Mouse (Mus musculus): ENCODE results near the gene Ctr9.

Gene Ctr9

DNA sequence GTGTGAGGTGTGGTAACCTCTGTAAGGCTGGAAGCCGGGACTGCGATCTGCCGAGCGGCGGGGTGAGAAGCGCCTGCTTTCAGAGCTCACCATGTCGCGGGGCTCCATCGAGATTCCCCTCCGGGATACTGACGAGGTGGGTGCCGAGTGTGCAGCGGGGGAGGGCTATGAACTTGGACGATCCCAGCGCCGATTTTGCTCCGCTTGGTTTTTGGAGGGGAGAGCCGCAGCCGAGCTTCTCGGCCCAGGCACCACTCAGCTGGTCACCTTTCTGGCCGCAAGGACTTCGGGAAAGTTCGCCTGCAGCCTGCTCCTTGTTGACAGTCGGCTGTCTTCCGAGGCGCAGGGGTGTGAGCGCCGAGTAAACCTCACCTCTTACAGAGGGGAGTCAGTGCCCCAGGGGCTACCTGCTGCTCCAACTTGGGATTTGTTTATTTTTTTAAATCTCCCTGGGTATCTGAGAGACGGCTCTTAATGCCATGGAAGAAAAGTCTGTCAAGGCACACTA, 349 bp downstream of the Ctr9 start:
- no peak for DNase-seq (ENCODE audit: low spot score in 2 of 2)

DNA sequence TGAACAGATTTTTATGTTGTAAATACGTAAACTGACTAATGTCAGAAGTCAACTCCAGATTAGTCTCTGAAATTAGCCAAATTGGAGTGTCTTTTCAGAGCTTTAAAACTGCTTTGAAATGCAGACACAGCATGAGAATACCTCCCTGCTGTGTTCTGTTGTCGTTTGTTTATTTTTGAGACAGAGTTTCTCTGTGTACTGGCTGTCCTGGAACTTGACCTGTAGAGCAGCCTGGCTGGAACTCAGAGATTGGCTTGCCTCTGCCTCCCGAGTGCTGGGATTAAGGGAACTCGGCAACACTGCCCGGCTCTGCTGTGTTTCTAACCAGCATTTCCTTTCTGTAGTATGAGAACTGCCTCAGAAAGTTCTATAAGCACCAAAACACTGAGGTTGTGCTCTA, 20.2 kb downstream of the Ctr9 start:
- DNase-seq (ENCODE audit: low spot score in 2 of 2): no peak

DNA sequence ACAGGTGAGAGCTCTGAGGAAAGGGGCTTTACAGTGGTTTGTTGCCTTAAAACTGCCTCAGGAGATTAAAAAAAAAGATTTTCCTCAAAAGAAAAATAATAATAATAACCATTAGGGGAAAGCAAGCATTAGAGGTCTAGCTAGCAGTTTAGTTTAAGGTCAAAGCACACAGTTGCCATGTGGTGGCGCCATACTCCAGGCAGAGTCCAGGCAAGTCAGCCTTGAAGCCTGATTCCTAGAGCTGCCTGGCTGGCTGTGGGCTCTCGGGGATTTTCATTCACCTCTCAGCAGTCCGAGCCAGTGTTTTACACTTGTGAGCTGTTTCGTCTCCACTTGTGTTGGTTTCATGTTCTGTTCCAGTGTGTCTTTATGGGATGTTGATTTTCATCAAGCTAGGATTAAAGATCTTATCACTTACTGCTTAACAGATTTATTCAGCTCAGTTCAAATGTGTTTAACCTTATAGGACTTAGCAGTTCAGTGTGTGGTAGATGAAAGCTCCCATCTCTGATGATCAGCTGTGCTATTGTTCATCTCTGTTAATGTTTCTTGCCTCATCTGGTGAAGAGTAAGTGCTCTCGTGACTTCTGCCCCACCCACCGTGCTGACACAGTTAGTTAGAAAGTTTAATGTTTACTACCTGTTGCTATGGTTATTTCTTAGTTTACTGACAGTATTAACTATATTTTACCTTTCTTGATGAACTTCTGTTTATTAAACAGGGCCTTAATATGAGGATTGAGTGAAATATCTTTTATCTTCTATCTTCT, 21.1 kb downstream of the Ctr9 start:
- peak; percentile 46 to 71 for DNase-seq (ENCODE audit: low spot score in 2 of 2)

DNA sequence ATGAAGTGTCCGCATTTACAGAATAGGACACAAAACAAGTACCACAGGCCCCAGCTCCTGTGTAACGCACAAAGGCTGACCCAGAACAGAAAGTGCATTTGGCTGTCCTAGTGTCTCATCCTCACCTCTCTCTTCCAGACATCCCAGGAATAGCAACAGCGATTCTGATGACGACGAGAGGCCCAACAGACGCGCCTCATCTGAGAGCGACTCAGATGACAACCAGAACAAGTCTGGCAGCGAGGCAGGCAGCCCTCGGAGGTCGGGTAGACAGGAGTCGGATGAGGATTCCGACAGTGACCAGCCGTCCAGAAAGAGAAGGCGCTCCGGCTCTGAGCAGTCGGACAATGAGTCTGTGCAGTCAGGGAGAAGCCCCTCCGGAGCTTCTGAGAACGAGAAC, 26.5 kb downstream of the Ctr9 start:
- DNase-seq (ENCODE audit: low spot score in 2 of 2): no peak

DNA sequence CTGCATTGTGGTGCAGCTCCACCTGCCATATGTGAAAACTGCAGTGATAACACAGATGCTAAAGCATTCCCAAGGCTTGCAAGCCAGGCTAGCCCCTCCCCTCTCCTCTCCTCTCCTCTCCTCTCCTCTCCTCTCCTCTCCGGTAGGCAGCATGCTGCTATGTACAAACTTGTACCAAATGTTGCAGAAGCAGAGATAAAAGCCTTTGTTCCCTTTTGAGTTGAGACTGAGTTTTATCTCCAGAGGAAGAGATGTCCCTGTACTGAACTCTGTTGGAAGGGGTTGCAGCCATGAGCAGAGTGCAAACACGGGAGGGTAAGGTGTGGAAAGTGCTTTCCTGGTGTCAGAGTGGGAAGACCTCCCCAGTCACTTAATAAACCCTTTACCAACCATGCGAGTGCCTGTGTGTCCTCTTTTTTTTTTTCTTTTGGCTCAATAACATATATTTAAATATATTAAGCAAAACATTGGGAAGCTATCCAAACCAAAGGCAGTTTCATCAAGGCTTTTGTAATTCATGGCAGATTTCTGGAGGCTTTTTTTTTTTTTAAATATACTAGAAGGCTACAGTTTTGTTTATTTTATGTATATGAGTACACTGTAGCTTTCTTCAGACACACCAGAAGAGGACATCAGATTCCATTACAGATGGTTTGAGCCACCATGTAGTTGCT, 27.4 kb downstream of the Ctr9 start:
- DNase-seq (ENCODE audit: low spot score in 2 of 2): no peak

DNA sequence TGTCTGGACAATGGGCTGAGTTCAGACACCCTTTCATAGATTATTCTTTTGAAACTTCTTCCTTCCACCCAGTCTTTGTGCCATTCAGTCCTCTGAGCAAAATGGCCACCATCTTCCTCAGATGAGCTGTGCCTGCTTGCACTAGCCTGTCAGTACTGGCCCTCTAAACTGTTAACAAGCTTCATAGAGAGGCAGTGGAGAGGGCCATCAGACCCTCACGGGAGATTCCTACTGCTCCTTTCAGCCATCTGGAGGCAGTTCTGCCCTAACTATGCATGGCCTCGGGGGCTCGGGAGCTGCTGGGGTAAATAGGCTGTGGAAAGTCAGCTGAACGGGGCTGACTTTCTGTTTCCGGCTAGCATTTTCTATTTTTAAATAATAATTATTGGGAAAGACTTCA, 30.8 kb downstream of the Ctr9 start:
- no peak for DNase-seq (ENCODE audit: low spot score in 2 of 2)

DNA sequence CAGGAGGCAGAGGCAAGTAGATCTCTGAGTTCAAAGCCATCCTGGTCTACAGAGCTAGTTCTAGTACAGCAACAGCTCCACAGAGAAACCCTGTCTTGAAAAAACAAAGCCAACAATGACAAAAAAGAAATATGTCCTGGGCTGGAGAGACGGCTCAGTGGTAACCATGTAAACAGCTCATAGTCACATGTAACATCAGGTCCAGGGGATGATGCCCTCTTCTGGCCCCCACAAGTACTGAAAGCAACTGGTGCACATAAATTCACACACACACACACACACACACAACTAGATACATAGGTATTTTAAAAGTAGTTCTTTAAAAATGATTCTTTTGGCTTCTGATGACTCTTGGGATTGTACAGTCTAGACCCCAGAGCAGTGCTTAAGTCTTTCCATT, 34.2 kb downstream of the Ctr9 start:
- no peak for DNase-seq (ENCODE audit: low spot score in 2 of 2)

DNA sequence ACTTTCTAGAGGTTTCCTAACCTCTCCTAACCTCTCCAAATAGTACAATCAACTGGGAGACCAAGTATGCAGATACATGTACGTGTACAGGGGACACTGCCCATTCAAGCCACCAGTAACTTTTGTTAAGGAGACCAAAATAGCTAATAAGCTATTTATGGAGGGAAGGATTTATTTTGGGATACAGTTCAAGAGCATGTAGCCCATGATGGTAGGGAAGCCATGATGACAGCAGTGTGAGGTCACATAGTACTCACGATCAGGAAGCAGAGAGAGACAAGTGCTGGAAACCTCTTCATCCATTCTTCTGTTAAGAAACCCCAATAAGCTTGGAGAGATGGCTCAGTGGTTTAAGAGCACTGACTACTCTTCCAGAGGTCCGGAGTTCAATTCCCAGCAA, 39.4 kb downstream of the Ctr9 start:
- no peak for DNase-seq (ENCODE audit: low spot score in 2 of 2)

DNA sequence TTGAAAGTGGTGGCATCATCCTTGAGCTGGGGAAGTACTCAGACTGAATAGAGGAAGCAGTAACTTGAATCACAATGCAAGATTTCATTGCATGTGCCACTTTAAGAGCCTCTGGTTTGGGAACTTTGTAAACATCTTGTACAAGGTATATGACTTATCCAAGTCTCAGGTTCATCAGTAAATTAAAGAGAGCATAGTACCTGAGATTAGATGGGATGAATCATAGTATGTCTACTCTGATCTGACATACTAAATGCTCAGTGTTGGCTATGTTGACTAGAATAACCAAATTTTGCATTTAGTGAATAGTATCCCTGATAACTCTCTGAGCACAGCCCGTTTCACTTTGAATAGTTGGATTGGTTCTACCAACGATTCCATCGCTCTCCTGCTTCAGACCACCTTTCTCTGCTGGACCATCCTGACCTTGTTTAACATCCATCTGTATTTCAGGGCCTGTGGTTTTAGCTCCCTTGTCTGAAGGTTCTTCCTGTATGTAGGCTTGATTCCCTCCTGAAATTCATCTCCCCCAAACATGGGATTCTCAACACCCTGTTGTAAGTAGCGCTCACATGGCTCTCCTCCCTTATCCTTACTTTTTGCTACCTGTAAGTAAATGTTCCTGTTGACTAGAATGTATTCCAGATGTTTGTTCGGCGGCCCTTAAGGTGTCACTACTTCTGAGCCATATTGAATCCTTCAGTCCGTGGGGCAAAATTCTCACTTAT, 40.9 kb downstream of the Ctr9 start:
- no peak for DNase-seq (ENCODE audit: low spot score in 2 of 2)

DNA sequence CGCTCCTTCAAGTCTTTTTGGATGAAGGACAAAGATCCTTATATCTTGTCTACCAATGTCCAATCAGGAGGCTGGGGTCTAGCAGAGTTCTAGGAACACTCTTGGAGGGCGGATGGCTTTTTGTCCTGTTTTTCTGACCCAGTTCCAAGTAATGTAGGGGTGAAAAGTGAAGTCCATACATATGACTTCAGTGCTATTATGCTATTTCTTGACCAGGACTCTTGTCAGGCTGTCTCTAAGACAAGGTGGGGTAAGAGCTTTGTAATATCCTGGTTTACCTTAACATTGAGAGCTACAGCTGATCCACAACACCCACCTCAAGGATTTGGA, 41.4 kb downstream of the Ctr9 start:
- DNase-seq (ENCODE audit: low spot score in 2 of 2): no peak

DNA sequence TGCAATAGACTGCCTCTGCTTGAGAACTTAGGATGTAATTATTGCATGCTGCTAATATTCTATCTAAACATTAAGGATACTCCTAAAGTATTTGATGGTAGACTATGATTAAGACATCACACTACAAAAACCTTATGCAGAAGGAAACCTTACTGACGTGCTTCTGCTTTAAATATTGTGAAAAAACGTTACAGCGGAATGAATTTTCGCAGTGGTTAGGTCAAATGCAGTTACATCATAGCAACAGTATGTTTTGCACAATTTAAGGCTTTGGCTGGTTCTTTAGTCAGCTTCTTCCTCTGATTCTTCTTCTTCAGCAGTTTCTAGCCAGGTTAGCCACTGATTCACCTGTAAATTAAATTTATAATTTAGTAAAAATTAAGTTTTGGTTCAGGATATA, 43.7 kb downstream of the Ctr9 start:
- no peak for DNase-seq (ENCODE audit: low spot score in 2 of 2)

DNA sequence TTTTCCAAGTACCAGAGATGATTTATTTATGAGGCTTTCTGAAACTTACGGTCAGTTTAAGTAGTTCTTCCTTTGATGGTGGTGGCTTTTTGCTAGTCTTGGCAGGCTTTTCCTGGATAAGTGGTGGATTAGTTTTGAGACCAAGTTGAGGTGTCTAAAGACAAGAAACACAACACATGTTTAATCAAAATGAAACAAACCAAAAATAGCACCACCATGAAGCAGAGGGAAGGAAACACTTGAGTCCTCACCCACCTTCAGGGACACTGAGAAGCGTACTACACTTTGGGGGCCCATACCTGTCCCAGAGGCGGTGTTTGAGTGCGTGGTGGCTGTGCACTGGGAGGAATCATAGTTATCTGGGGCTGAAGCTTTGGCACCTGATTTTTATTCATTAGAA, 46.5 kb downstream of the Ctr9 start:
- DNase-seq (ENCODE audit: low spot score in 2 of 2): no peak

DNA sequence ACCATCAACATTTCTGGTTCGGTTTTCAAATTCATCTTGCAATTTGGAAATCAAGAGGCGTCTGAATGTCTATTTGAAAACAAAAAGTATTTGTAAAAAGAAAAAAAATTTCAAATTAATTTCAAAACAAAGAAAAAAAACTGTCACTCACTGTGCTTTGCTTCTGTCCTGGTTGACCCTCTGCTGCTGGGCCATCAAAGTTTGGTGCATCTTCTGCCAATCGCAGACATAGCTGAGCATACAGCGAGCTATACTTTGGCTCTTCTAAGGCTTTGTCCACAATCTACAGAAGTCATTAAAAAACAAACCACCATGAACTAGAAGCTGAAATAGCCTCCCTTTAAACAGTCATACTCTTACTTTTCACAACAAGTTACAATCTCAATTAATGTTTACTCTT, 49.5 kb downstream of the Ctr9 start:
- no peak for DNase-seq (ENCODE audit: low spot score in 2 of 2)

DNA sequence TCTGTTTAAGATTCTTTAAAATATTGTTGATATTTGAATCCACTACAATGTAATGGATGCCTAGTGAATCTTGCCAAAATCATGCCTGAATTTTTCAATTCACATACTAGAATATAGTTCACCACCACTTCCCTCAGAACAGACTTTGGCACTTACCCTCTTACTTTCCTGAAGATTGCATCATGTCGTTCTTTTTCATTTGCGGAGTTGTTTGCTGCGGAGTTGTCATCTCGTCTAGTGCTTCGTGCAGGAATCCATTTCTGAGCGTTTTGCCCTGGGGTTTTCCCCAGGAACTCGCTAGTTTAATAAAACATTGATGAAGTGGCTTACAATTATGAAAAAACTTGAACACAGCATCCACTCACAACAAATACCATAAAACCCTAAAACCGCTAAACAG, 51.3 kb downstream of the Ctr9 start:
- no peak for DNase-seq (ENCODE audit: low spot score in 2 of 2)

DNA sequence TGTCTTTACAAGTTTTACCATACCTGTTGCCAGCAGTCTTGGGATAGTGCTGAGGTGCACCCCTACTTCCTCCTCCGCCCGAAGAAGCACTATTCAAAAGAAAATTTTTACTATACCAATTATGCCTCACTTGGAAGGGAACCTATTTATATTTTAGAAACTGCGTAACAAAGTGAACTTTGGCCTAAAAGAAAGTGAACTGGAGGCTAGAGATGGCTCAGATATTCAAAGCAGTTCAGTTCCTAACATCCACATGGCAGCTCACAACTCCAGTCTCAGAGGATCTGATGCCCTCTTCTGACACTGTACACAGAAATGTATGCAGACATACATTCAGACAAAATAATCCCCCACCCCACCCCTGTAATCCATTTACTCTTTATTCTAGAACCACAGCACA, 52.1 kb downstream of the Ctr9 start:
- no peak for DNase-seq (ENCODE audit: low spot score in 2 of 2)

DNA sequence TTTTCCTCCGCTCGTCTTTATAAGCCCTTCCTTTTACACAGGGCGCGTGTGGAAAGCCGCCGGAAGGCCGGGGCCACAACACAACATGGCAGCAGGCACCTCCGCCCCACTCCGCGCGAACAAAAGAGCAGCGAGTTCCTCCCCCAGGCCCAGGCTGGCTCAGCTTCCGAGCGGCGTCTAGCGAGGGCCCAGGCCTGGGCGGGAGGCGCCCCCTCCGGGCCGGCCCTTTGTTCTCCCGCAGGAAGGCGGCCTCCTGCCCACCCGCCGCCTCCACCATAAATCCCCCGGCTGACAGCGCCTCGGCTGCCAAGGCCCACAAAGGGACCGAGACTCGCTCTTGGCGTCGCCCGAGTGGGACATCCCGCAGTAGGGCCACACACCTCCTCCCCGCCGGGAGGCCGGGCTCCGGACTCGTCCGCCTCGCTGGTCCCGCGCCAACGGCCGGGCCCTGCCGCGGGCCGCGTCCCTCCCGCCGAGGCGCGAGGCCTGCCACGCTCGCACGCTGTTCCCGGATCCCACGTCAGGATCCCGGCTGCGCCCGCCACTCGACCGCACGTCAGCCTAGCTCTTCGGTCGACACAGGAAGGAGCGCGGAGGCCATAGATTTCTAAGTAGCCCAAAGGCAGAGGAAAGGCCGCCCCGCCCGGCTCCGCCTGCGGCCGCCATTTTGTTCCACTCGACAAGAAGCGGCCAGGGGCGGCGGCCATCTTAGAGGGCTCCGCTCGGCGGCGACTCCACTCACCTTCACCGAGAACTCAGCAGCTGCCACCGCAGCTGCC, 53.5 kb downstream of the Ctr9 start:
- DNase-seq (ENCODE audit: low spot score in 2 of 2): peak; percentile 83 to 88

DNA sequence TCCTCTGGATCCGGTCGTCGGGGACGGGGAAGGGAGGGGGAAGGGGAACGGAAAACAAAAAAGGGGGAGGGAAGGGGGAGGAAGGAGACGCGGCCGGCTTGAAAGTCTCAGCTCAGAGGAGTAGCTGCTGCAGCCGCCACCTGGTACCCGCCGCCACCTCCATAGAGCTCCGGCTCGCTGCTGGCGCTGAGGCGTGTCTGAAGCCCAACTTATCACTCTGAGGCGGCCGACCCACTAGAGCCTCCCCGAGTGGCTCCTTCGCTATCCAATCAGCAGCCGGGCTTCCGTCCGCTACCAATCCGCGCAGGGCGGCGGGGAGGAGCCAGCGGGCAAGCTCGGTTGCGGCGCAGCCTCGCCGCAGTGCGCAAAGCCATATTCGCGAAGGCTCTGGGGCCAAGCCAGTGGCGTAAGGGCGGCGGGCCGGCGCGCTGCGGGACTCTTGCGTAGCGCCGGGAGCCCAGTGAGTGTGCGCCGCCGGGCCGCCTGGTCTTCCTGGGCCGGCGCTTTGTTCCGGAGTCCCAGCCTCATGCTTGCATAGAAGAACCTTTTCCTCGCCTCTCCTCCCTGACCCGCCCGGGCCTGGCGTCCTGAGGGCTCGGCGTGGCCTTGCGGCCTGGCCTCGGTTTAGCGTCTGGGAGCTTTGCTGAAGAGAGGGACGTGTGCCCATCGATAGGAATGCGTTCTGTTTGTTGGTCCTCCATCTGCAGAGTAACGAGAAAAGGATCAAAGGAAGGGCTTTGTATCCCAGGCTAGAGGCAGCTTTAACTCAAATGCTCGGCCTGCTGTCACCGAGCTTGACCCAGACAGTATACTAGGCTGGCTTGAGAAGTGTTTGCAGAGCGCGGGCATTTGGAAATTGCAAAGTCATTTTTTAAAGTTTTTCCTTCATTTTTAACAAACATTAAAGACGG, 54.3 kb downstream of the Ctr9 start, which contains the start of gene Eif4g2:
TSS of gene Eif4g2 (minus strand) at position 209 of the 911 bp plus-strand sequence.
- peak; percentile 98 to 99 for DNase-seq (ENCODE audit: low spot score in 2 of 2)

DNA sequence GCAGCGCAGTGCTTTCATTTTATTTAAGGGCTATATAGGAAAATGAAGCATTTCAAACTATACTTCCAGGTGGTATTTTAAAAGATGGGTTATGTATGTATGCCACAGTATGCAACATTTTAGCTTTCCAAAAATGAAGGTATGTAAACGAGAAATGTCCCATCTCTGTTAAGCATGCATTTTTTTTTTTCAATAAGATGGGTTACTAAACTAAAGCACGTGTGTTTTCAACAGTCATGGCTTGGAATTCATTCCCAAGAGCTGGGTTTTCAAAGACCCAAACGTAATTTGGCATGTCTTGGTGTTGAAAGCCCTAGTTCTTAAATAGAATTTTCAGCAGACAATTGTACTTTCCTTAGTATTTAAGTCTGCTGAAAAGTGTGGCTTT, 55.0 kb downstream of the Ctr9 start:
- no peak for DNase-seq (ENCODE audit: low spot score in 2 of 2)

DNA sequence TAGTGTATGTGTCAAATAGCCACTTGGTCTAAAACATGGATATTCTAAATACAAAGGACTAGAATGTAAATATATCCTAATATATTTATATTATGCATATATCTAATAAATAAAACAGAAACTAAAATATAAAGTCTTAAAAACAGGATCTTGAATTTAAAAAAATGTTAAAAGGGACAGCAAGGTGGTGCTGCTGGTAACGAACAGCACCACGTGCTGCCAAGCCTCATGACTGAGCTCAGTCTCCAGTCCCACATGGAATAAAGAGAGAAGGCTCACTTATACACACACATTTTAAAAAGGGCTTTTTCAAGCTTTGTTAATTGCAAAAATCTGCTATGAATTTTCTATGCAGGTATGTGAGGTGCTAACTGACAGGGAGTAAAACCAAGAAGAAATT, 55.7 kb downstream of the Ctr9 start:
- DNase-seq (ENCODE audit: low spot score in 2 of 2): no peak

DNA sequence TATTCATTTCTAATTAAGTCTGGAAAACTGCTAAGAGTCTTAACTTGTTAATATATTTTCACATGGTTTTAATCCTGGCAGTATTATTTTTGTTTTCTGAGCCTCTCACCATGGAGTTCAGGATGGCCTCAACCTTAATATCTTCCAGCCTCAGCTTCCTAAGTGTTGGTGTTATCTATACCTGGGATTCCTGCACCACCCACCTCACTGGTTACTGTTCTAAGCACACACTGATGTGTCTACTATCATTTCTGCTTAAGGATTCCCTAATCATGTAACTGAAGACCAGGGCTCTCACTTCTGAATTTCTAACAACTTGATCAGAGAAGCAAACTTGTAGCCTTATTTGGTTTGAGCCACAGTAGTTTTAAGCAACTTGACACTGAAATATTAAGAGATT, 56.4 kb downstream of the Ctr9 start:
- no peak for DNase-seq (ENCODE audit: low spot score in 2 of 2)

DNA sequence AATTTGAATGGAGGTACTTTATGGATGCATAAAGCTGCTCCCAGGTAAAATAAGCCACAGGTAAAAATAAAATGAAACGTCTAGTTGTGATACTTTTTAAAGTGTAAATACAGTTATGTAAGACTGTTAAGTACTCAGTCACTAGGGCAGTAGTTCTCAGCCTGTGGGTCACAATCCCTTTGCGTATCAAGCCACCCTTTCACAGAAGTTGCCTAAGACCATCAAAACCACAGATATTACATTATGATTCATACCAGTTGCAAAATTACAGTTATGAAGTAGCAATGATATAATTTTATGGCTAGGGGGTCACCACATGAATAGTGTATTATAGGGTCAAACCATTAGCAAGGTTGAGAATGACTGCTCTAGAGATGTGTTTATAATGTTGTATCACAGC, 66.4 kb downstream of the Ctr9 start:
- DNase-seq (ENCODE audit: low spot score in 2 of 2): no peak

Measured in urinary bladder, postnatal 4 days (tissue).